Mouse (Mus musculus) heart, adult 2 months (tissue): ENCODE results near the gene Snw1.

Experiments used
- CTCF ChIP-seq: fragments of 200-600 bp; IDR thresholded peaks from 2 replicates; pipeline ENCODE4 v1.8.1; 2022; ENCODE audit warnings: antibody characterized with exemption, mild to moderate bottlenecking, moderate library complexity
- EP300 ChIP-seq: fragments of 200-500 bp; IDR thresholded peaks from 2 replicates; pipeline ENCODE4 v1.6.1; 2011; ENCODE audit warnings: low read depth, low read length, control low read depth; ENCODE audit not compliant: insufficient read depth
- POLR2A ChIP-seq: fragments of 200-500 bp; IDR thresholded peaks from 2 replicates; pipeline ENCODE4 v1.6.1; 2011; ENCODE audit warnings: mild to moderate bottlenecking, low read depth, low read length, control low read depth; ENCODE audit not compliant: insufficient read depth

GRCm38 (mm10) chr12:87399119-87399819 lies 72.8 kb downstream of the Snw1 start:
- TF ChIP-seq CTCF (no peak), EP300 (no peak), POLR2A (no peak)
